Mouse (Mus musculus) adrenal gland, adult 8-10 months (tissue): ENCODE measurements around the gene Mfsd5. TPM values are rescaled to one million over a fixed set of nuclear protein-coding genes. Genes with fewer than 3 reads are reported as not detected.

Experiments used
- DNase-seq: peaks from one replicate; pipeline ENCODE4 v3.0.0; 2022
- total RNA-seq, 4 experiments: library from RNA; stranded (reverse); gene quantifications; 2 replicates each; pipeline ENCODE4 v1.2.4; 2022

The Mfsd5 gene
- total RNA-seq, 4 experiments from 2014 or later: 37.1 to 45.4 (median 39.5) TPM

DNA sequence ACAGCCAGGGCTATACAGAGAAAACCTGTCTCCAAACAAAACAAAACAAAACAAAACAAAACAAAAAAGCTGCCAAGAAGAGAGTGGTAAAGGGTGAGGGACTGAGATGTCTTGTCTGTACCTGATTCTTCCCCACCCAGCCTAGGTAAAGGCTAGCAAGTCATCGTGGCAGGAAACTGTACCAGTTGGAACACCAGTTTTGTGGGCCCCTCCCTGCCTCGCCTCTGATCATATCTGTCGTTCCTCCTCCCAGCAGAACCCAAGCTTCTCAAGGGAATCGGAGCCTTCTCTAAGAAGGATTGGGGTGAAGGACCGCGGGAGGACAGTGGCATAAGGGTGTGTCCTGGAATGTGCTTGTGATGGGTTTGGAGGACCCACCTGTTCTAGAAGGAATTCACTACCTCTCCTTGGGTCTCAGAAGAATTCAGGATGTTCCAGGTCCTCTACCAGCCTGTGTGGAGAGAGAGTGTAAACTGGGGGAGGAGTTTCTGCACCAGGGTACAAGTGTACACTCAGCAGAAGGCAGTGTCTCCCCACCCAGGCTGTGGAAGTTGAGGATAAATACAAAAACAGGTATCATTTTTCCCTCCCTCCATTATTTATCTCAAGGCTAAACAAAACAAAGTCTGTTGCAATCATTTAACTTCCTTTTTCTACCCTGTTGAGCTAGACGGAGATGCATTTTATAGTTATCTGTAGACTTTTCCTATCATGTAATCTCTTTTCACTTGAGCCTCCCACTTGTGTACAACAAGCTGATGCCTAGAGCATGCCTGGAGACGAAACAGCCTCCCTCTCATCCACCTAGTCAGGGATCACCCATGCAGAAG, 3.4 kb downstream of the Mfsd5 start:
- DNase-seq: no peak

DNA sequence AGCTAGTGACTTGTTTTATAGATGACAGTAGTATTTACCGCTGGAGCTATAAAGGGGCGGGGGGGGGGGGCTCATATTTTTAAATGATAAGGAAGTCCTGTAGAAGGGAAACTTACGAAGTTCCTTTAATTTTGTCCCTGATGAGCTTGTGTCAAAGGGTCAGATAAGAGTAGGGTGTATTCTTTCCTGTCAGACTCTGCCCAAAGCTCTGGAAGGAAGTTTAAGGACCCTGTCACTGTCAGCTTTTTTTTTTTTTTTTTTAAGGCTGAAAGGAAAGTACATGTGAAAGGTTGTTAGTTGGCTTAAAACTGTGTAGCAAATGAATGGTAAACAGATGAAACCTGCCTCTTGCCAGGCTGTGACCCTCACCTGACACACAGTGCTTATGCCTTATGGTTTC, 4.4 kb downstream of the Mfsd5 start:
- no peak for DNase-seq

DNA sequence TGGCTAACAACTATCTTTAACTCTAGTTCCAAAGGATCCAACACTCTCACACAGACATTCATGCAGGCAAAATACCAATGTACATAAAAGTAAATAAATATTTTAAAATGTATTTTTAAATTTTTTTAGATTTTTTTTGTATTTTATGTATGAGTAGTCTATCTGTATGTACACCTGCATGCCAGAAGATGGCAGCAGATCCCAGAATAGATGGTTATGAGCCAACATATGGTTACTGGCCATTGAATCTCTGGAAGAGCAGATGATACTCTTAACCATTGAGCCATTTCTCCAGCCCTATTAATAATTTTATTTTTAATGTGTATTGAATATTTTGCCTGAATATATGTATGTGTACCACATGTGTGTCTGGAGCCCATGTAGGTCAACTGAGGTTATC, 8.1 kb downstream of the Mfsd5 start:
- no peak for DNase-seq

DNA sequence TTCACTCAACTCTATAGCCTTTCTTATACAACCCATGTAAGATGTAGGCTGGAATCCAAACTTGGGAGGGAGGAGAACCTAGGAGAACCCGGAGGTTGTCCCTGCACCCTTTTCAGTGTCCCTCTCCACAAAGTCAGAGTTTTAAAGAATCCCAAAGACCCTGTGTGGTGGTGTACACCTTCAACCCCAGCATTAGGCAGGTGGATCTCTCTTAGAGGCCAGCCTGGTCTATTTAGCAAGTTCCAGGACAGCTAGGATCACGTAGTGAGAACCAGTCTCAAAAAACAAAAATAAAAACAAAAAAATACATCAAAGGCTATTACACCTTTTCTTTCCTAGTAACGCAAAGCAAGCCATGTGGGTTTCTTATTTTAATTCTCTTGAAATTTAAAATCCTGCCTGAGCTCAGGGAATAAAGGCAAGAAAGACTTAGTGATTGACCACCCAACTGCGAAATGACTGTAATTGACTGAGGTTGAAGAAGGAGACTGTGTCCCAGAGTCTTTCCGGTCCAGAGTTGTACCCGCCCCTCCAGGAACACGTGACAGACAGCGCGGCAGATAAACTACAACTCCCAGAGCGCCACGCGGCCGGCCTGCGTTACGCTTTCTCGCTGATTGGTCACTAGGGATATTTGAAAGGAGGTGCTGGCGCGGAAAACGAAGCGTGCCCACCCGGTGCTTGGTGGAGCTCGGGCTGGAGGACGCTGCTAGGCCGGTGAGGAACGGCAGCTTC, 16.5 kb downstream of the Mfsd5 start, which contains the start of gene Espl1:
Gene Espl1, plus strand, starts transcription at position 634 of the 735 bp plus-strand sequence.
- DNase-seq: peak; percentile 90

DNA sequence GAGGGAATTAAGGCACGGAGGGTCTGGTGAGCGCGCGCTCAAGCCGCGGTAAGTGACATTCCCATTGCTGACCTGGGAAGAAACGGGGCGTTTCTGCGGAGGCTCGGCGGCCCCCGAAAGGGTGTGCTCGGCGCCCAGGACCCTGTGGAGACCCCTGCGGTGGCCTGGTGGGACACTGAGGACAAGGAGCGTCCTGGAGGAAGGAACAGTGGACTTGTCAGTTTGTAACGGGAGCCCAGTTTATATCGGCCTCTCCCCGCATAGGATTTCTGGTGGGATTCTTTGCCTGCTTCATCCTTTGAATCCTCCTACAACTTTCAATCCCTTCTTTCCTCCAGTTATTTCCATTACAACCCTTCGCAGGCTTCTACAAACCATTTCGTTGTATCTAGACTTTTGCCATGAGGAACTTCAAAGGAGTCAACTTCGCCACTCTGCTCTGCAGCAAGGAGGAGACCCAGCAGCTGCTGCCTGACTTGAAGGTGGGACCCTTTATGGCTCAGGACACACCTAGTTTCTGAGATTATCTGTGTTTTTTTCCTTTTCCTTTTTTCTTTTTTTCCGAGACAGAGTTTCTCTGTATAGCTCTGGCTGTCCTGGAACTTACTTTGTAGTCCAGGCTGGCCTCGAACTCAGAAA, 17.2 kb downstream of the Mfsd5 start:
- no peak for DNase-seq

DNA sequence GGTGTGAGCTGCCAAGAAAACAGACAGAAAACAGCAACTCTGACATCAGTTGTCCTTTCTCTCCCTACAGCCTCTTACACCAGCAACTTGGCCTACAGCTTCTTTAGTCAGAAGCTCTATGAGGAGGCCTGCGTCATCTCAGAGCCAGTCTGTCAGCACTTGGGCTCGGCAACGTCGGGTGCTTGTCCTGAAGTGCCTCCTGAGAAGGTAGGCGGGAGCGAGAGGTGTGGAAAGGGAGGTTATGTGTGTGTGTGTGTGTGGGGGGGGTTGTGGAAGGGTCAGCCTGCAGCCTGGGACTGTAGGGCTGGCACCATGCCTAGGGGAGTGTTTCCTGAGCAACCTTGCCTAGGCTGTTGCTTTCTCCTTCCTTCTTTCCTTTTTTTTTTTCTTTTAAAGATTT, 23.3 kb downstream of the Mfsd5 start:
- DNase-seq: no peak

DNA sequence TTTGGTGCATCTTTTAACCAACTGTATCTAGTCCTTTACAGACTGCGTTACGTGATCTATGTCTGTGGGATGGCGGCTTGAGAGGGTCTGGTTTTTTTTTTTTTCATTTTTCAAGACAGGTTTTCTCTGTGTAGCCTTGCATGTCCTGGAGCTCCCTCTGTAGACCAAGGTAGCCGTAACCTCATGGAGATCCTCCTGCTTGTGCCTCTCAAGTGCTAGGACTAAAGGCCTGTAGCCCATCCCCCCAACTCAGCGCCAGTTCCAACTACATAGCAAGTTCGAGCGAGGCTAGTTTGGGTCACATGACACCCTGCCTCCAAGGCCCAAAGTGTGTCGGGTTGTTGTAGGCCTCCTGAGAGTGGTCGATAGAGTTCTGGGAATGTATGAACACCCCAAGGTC, 29.5 kb downstream of the Mfsd5 start:
- no peak for DNase-seq

DNA sequence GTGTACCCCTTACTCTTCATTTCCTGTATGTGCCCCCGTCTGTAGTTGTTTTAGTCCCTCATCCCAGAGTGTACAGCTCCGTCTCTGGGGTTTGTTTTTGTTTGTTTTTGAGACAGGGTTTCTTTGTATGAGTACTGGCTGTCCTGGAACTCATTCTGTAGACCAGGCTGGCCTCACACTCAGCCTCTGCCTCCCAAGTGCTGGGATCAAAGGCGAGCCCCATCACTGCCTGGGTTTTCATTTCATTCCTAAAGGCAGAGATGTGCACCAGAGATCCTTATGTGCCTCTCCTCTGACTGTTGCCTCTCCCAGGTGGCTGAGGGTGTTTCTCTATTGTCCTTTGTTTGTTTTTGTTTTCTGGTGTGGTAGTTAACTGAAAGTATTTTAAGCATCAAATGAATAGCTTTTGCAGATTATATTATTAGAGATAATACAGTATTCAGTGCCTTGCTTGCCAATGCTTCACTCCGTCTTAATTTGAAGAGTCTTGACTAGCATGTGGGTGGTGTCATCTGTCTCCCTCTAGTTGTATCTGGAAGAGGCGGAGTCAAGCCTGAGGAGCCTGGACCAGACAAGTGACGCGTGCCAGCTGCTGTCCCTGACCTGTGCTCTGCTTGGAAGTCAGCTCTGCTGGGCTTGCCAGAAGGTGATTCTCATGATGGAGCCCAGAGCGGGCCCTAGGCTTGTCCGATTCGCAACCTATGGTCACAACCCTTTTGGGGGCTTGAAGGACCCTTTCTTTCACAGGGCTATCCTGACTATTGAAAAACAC, 31.0 kb downstream of the Mfsd5 start:
- DNase-seq: peak; percentile 49

DNA sequence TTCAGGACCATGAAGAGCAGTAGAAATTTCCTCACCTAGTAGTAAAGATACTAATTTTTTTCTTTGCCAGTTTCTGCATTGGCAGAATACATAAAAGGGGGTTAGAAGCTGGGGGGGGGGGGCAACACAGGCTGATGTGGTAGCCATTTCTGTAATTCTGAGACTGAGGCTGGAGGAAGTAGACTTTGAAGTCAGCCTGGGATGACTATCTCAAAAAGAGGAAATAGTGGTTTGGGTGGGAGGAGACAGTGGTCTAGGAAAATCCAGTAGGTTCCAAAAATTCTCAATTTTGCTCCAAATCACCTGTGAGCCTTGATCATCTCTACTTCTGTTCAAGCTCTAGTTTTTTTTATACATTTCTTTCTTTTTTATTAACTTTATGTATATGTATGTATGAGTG, 32.2 kb downstream of the Mfsd5 start:
- DNase-seq: no peak

DNA sequence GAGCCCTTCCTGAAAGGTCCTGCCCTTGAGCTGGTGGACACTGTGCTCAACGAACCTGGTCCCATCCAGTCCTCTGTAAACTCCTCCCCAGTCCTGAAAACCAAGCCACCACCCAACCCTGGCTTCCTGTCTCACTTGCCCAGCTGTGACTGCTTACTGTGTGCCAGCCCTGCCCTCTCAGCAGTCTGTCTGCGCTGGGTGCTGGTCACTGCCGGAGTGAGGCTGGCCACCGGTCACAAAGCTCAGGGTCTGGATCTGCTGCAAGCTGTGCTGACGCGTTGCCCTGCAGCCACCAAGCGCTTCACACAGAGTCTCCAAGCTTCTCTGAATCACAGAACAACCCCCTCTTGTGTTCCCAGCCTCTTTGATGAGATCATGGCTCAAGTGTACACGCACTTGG, 36.0 kb downstream of the Mfsd5 start:
- no peak for DNase-seq

DNA sequence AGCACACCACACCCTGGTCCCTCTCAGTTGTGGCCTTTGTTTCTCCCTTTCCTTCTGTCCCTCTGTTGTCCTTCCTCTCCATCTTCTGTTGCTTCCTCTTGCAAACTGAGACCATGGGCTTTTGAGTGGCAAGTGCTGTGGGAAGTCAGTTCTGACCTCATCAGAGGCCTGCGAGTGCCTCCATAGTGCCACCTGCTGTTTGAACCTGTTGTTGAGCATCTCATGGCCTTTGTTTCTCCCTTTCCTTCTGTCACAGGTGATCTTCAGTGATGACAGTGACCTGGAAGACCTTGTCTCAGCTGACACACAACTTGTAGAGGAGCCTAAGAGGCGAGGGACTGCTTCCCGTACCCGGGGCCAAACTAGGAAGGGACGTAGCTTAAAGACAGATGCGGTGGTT, 37.0 kb downstream of the Mfsd5 start:
- peak; percentile 33 for DNase-seq

DNA sequence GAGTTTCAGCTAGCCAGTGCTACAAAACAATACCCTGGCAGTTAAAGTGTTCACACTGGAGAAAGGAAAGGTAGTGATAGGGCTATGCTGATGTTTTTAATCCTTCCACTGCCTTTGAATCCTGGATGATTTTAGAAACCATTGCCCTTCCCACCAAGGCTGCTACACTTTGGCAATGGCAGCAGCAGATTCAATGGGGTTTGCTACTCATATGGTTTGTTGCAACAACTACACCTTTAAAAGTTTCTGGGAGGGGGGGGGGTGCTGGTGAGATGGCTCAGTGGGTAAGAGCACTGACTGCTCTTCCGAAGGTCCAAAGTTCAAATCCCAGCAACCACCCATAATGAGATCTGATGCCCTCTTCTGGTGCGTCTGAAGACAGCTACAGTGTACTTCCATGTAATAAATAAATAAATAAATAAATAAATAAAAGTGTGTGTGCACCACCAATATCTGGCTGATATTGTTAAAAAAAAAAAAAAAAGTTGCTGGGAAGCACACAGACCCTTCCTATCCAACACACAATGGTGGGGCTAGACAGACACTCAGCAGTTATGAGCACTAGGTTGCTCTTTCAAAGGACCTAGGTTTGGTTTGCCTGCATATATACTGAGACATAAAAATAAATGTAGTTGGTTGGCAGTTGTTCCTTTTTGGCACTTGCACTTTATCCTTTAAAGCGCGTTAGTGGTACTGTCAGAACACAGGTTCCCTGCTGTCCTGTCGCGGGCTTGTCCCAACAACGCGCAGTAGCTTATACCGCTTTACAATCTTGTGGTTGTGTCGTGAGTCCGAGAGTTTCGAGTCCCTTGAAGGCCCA, 45.6 kb downstream of the Mfsd5 start:
- DNase-seq: no peak

DNA sequence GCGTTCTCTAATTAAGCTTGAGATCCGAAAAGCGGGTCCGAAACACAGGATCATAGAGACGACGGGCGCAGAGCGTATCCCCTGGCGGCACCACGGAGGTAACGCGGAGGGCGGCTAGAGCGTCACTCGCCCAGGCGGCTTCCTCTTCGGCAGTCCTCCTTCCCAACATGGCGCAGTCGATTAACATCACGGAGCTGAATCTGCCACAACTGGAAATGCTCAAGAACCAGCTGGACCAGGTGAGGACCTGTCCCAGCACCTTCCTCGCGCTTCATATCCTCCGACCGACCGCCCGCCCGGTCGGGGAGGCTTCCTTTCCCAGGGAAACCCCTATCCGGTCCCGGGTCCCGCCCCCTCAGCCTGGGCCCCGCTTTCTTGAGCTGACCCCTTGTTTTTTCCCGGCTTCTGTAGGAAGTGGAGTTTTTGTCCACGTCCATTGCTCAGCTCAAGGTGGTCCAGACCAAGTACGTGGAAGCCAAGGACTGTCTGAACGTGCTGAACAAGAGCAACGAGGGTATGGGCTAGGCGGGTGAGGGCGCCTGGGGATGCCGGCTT, 46.8 kb downstream of the Mfsd5 start, which contains the start of gene Pfdn5:
Gene Pfdn5, plus strand, starts transcription at position 95 of the 555 bp plus-strand sequence.
- DNase-seq: peak; percentile 76

DNA sequence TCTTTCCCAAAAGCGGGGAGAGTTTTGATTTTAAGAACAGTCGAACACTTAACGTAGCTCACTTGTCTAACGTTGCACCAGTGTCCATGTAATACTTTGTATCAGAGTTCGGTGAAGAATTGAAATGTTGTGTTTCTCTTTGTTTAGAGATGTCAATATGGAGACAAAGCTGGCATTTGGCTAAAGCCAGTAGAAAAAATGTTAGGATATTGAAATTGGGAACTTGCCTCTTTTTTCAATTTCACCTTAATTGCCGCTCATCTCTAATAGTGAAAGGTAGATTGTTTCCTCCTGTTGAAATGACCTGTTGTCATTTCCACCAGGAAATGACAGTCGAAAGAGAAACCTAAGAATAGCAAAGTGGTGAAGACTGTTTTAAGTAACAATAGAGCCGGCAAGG, 47.6 kb downstream of the Mfsd5 start:
- DNase-seq: no peak

Other genes with a start within 250 kb of the Mfsd5 start
- 100 to 1,000 TPM; 232 to 294 (median 272) TPM for gene Eif4b, start 205.7 kb upstream of the Mfsd5 start, total RNA-seq
- 100 to 1,000 TPM in 2 of 4 experiments, 10 to 100 TPM in 2; 77.5 to 129 (median 107) TPM for gene Tns2, start 179.0 kb upstream of the Mfsd5 start, total RNA-seq
- gene Spryd3, start 143.2 kb upstream of the Mfsd5 start, total RNA-seq: 10 to 100 TPM; 46.6 to 70.4 (median 57.7) TPM
- gene Igfbp6, start 135.1 kb upstream of the Mfsd5 start, total RNA-seq: 10 to 100 TPM; 37.0 to 63.8 (median 49.2) TPM
- gene Soat2, start 128.9 kb upstream of the Mfsd5 start, total RNA-seq: under 1 TPM; 0.15 to 0.43 (median 0.26) TPM
- gene Zfp740, start 76.2 kb upstream of the Mfsd5 start, total RNA-seq: 100 to 1,000 TPM in 1 of 4 experiments, 10 to 100 TPM in 3; 61.9 to 108 (median 86.0) TPM
- 10 to 100 TPM; 71.3 to 85.0 (median 75.5) TPM for gene Csad, start 74.7 kb upstream of the Mfsd5 start, total RNA-seq
- 1 to 10 TPM; 2.7 to 7.9 (median 5.4) TPM for gene Itgb7, start 47.5 kb upstream of the Mfsd5 start, total RNA-seq
- 10 to 100 TPM; 19.9 to 43.0 (median 34.4) TPM for gene Rarg, start 21.9 kb upstream of the Mfsd5 start, total RNA-seq
- under 1 TPM in 2 of 4 experiments, not detected in 2; 0.24 to 0.31 TPM for gene Gm9918, start 8.9 kb upstream of the Mfsd5 start, total RNA-seq
- gene Espl1, start 16.8 kb downstream of the Mfsd5 start, total RNA-seq: 1 to 10 TPM; 1.4 to 5.3 (median 2.3) TPM
- gene Pfdn5, start 46.7 kb downstream of the Mfsd5 start, total RNA-seq: 100 to 1,000 TPM; 440 to 517 (median 466) TPM
- 10 to 100 TPM; 65.4 to 96.8 (median 89.3) TPM for gene Myg1, start 52.3 kb downstream of the Mfsd5 start, total RNA-seq
- gene Aaas, start 71.3 kb downstream of the Mfsd5 start, total RNA-seq: 10 to 100 TPM; 15.6 to 31.6 (median 21.4) TPM
- under 1 TPM; 0.17 to 0.48 (median 0.33) TPM for gene Sp7, start 87.7 kb downstream of the Mfsd5 start, total RNA-seq
- 10 to 100 TPM; 75.8 to 97.0 (median 91.9) TPM for gene Sp1, start 126.7 kb downstream of the Mfsd5 start, total RNA-seq
- 1 to 10 TPM; 1.1 to 1.9 (median 1.6) TPM for gene Amhr2, start 165.9 kb downstream of the Mfsd5 start, total RNA-seq
- gene Prr13, start 179.6 kb downstream of the Mfsd5 start, total RNA-seq: 100 to 1,000 TPM in 2 of 4 experiments, 10 to 100 TPM in 2; 71.8 to 170 (median 96.4) TPM
- gene Pcbp2, start 191.1 kb downstream of the Mfsd5 start, total RNA-seq: 100 to 1,000 TPM; 594 to 678 (median 630) TPM
- 1 to 10 TPM in 3 of 4 experiments, not detected in 1; 3.5 to 9.2 (median 8.3) TPM for gene Gm10337, start 224.3 kb downstream of the Mfsd5 start, total RNA-seq
- gene Map3k12, start 237.6 kb downstream of the Mfsd5 start, total RNA-seq: 10 to 100 TPM in 3 of 4 experiments, 1 to 10 TPM in 1; 9.5 to 27.1 (median 18.0) TPM
- 10 to 100 TPM; 31.9 to 50.7 (median 41.9) TPM for gene Tarbp2, start 238.7 kb downstream of the Mfsd5 start, total RNA-seq
- gene Npff, start 245.5 kb downstream of the Mfsd5 start, total RNA-seq: 10 to 100 TPM in 1 of 4 experiments, 1 to 10 TPM in 3; 1.0 to 13.3 (median 5.6) TPM